Mouse (Mus musculus) small intestine, adult 2 months (tissue): ENCODE results near the gene Tnfsf11.

Experiments used
- CTCF ChIP-seq: fragments of 200-500 bp; IDR thresholded peaks from 2 replicates; pipeline ENCODE4 v1.5.1; 2012; ENCODE audit warnings: low read depth, mild to moderate bottlenecking, control low read depth, inconsistent platforms, low read length, moderate library complexity, mixed read lengths; ENCODE audit not compliant: insufficient replicate concordance, insufficient read length; ENCODE audit errors: extremely low read depth
- POLR2A ChIP-seq: fragments of 200-500 bp; IDR thresholded peaks from 2 replicates; pipeline ENCODE4 v1.6.1; 2012; ENCODE audit warnings: low read depth, mild to moderate bottlenecking, control low read depth, inconsistent platforms, low read length, moderate library complexity

- TF ChIP-seq CTCF, result no peak
- no peak for TF ChIP-seq POLR2A
Measured at GRCm38 (mm10) chr14:78246601-78247000, 61.2 kb downstream of the Tnfsf11 start.
